15 mouse cellular contexts compared by ENCODE assay signal in the genomic region with DNA sequence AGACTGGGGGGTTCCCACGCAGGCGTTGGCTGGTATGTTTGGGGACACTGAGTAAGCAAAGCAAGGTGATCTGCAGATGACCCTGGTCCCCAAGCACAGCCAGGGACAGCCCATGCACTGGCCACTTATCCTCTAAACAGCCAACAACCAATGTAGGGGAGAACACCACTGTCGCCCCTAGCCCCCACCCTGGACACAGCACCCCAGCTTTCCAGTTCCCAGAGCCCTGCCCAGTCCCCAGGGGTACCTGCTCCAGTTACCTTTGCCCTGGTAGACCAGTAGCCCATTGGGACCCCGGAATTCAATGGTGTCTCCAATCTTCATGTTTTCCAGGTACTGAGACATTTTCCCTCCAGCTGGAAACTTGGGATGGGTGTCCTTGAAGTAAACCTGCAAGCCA.
"Had no signal": no experiment of that assay in that cellular context is flagged by ENCODE, and none has a peak within 500 bp of the region (broad histone marks: within the 10 kb centered on the region; RNA-seq: fewer than 3 reads in every experiment).

No protein-coding gene starts in this region.

- H3K9me3 ChIP-seq: limb, embryonic 10.5 days; liver, embryonic 13.5 days; lung, embryonic 15.5 days; megakaryocyte, embryonic 14.5 days; midbrain, embryonic 13.5 days; neural tube, embryonic 15.5 days; stomach, embryonic 15.5 days had no signal

- H3K27ac ChIP-seq: limb, embryonic 10.5 days; lung, embryonic 15.5 days; macrophage; midbrain, embryonic 13.5 days; neural tube, embryonic 15.5 days; stomach, embryonic 15.5 days had no signal

- H3K27me3 ChIP-seq: liver, embryonic 13.5 days; lung, embryonic 15.5 days; megakaryocyte, embryonic 14.5 days; midbrain, embryonic 13.5 days; neural tube, embryonic 15.5 days; stomach, embryonic 15.5 days had no signal

- H3K4me2 ChIP-seq: liver, embryonic 13.5 days; lung, embryonic 15.5 days; midbrain, embryonic 13.5 days; neural tube, embryonic 15.5 days; stomach, embryonic 15.5 days had no signal

- H3K9ac ChIP-seq: liver, postnatal 0 days; lung, embryonic 15.5 days; midbrain, embryonic 13.5 days; neural tube, embryonic 15.5 days; stomach, embryonic 15.5 days had no signal

- H3K4me3 ChIP-seq: limb, embryonic 10.5 days; liver, embryonic 13.5 days; lung, embryonic 15.5 days; megakaryocyte, embryonic 14.5 days; midbrain, embryonic 13.5 days; neural tube, embryonic 15.5 days; stomach, embryonic 15.5 days had no signal

- H3K4me1 ChIP-seq: midbrain, embryonic 13.5 days; neural tube, embryonic 15.5 days had no signal

- ATAC-seq: liver, postnatal 0 days; midbrain, embryonic 13.5 days had no signal

- DNase-seq: kidney, adult 11 months; kidney, adult 9 months; kidney, postnatal 10 days; liver, embryonic 13.5 days; liver, postnatal 0 days; lung, postnatal 14 days; retina, postnatal 1 day; thymus, postnatal 4 days had no signal
